Mouse (Mus musculus): ENCODE data around the gene Fgf5. TPM values are rescaled to one million over a fixed set of nuclear protein-coding genes. Genes with fewer than 3 reads are reported as not detected.

Fgf5 gene
- polyA plus RNA-seq, 1 experiment from 2014 or later = 1.1 TPM

DNA sequence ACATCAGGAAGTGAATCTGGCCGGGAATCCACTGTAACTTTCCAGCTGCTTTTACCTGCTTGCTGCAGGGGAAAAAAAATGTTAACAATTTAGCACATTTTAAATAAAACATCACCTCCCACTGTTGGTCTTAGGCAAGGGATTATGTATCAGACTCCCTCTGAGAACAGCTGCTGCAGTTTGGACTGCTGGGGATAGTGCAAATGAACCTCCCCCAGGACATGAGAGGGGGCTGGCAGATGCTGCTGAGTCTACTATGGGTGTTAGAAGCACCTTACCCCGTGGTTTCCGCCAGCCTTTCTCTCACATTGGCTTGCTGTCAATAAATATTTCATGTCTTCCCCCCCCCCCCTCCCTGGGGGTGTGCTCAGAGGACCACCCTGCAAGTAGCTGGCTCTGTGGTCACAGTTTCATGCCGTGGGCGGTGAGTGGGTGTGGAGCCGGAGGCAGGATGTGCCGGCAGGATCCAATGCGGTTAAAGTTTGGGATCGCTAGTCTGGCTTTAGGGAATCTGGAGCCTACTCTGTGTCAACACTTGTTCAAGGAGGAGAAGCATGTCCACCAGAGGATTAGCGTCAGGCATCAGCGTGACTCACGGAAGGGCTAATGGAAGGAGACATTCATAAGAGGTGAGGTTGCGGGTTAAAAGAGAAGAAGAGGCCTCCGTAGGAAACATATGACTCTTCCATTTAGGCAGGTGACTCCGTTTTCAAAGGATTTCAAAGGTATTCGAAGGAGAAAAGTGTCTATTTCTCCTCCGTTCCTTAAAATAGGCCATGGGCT lies 29.9 kb downstream of the Fgf5 start:
- H3K4me1 ChIP-seq (ENCODE audit: control insufficient read depth, insufficient read depth, low read length) = peaks cover 17% of the 10 kb centered on the region; the same call in 1 of the 2 replicates
- H3K27ac ChIP-seq (replicated peaks; ENCODE audit: low read depth, low read length) = no peak overlapping the region
- 26% methylated on average over 17 of the region's 17 CpGs for WGBS
- H3K27me3 ChIP-seq (ENCODE audit: control insufficient read depth, insufficient read depth, low read length) = no peaks in the 10 kb centered on the region
- peak; percentile 34 for DNase-seq
- peak; percentile 46; the same call in 1 of the 2 replicates for ATAC-seq (ENCODE audit: low FRiP score, low TSS enrichment)
- no peaks in the 10 kb centered on the region for H3K36me3 ChIP-seq (ENCODE audit: control insufficient read depth, insufficient read depth, low read length)
- no peaks in the 10 kb centered on the region for H3K9me3 ChIP-seq (ENCODE audit: control insufficient read depth, low read length)
- H3K4me3 ChIP-seq (replicated peaks; ENCODE audit: low read depth, low read length) = no peak overlapping the region
- no peak overlapping the region for H3K9ac ChIP-seq (replicated peaks; ENCODE audit: low read length)
- H3K4me2 ChIP-seq (ENCODE audit: low read length) = peak overlapping the region; percentile 11; the same call in 1 of the 2 replicates

DNA sequence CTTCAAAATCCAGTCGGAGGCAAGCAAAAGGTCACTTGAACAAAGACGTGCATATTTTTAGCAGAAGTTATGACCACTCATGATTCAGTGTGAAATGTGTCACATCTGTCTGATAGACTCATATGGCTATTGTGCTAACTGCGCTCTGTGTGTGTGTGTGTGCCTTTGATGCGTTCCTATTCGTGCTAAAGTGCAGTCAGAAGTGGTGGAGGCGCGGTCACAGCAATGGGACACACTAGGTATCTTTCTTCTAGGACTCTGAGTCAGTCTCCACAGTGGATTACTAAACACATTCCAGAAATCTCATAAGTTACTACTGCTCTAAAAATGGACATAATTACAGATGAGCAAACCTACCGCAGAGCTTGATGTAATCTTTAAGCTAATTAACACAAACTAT lies 36.7 kb downstream of the Fgf5 start:
- H3K27ac ChIP-seq (replicated peaks; ENCODE audit: low read depth, low read length) = no peak overlapping the region
- H3K9me3 ChIP-seq (ENCODE audit: control insufficient read depth, low read length) = no peaks in the 10 kb centered on the region
- ATAC-seq (ENCODE audit: low FRiP score, low TSS enrichment) (no peak), DNase-seq (no peak)
- no peak overlapping the region for H3K4me2 ChIP-seq (ENCODE audit: low read length)
- no peaks in the 10 kb centered on the region for H3K36me3 ChIP-seq (ENCODE audit: control insufficient read depth, insufficient read depth, low read length)
- H3K27me3 ChIP-seq (ENCODE audit: control insufficient read depth, insufficient read depth, low read length) = no peaks in the 10 kb centered on the region
- H3K4me1 ChIP-seq (ENCODE audit: control insufficient read depth, insufficient read depth, low read length) = 0 out of 2 replicates have a peak, but pooled peaks cover 10% of the 10 kb centered on the region
- WGBS = 82% methylated on average over 8 of the region's 8 CpGs
- H3K9ac ChIP-seq (replicated peaks; ENCODE audit: low read length) = no peak overlapping the region
- no peak overlapping the region for H3K4me3 ChIP-seq (replicated peaks; ENCODE audit: low read depth, low read length)

DNA sequence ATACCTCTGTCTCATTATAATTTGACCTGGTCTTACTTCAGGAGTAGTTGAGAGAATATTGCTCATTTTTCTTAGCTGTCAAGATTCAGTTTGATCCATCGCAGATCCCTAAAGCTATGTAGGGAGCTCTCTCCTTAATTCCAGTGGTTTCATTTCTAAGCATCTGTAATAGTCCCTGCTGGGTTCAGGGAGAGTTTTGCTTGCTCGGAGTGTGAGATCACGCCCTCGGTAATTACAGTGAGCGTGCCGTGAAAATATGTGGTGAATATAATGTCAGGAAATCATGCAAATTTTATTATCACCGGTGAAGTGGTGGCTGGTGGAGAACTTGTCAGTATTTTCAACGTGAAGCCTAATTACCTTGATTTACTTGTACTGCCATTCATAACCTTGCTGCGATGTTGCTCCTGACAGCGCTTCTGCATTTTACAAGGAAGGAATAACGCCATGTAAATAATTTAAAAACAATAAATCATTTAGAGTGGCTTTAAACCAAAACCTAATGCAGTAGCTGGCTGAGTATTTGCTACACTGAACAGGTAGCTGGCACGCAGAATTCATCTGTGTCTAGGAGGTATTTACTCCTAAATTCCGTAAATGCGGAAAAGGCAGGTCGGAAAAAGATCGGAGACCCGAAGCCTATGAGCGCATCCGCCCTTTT lies 38.5 kb downstream of the Fgf5 start:
- peak overlapping the region; percentile 56 for H3K4me2 ChIP-seq (ENCODE audit: low read length)
- 0 out of 2 replicates have a peak, but pooled peaks cover 10% of the 10 kb centered on the region for H3K4me1 ChIP-seq (ENCODE audit: control insufficient read depth, insufficient read depth, low read length)
- H3K27me3 ChIP-seq (ENCODE audit: control insufficient read depth, insufficient read depth, low read length) = no peaks in the 10 kb centered on the region
- no peaks in the 10 kb centered on the region for H3K36me3 ChIP-seq (ENCODE audit: control insufficient read depth, insufficient read depth, low read length)
- peak overlapping the region; percentile 26 for H3K4me3 ChIP-seq (replicated peaks; ENCODE audit: low read depth, low read length)
- H3K9ac ChIP-seq (replicated peaks; ENCODE audit: low read length) = peak overlapping the region; percentile 27; the same call in 1 of the 2 replicates
- ATAC-seq (ENCODE audit: low FRiP score, low TSS enrichment) (no peak), DNase-seq (peak; percentile 50)
- no peaks in the 10 kb centered on the region for H3K9me3 ChIP-seq (ENCODE audit: control insufficient read depth, low read length)
- WGBS = 3% methylated on average over 19 of the region's 19 CpGs
- H3K27ac ChIP-seq (replicated peaks; ENCODE audit: low read depth, low read length) = no peak overlapping the region

DNA sequence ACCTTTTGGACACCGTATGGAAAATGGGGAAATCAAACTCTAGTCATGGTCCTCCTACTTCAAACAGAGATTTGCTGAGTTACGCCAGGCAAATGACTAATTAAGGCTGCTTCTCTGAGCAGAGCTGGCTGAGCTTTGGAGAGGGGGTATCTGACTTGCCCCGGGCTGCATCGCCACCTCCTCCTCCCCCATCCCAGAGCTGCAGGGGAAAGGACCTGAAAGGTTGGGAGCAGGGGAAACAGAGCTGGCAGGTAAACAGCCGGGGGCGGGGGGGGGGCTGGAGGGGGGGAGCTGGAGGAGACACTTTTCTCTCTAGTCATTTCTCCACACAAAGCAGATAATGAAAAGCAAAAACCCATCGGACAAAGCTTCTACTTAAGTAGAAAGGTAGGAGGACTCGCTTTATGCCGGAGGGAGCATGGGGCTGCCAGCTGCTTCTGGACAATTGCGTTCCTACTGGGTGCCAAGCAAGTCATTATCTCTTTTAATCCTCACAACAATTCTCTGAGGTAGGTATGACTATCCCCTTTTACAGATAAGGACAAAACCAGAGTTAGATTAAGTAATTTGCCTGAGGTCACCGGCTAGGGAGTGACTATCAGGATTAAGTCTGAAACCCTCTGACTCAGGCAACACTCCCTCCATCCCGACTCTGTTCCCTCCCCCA lies 39.2 kb downstream of the Fgf5 start:
- no peaks in the 10 kb centered on the region for H3K9me3 ChIP-seq (ENCODE audit: control insufficient read depth, low read length)
- no peaks in the 10 kb centered on the region for H3K36me3 ChIP-seq (ENCODE audit: control insufficient read depth, insufficient read depth, low read length)
- peak overlapping the region; percentile 56 for H3K4me2 ChIP-seq (ENCODE audit: low read length)
- peak overlapping the region; percentile 26 for H3K4me3 ChIP-seq (replicated peaks; ENCODE audit: low read depth, low read length)
- H3K4me1 ChIP-seq (ENCODE audit: control insufficient read depth, insufficient read depth, low read length) = 0 out of 2 replicates have a peak, but pooled peaks cover 10% of the 10 kb centered on the region
- H3K27ac ChIP-seq (replicated peaks; ENCODE audit: low read depth, low read length) = no peak overlapping the region
- H3K9ac ChIP-seq (replicated peaks; ENCODE audit: low read length) = peak overlapping the region; percentile 27; the same call in 1 of the 2 replicates
- H3K27me3 ChIP-seq (ENCODE audit: control insufficient read depth, insufficient read depth, low read length) = no peaks in the 10 kb centered on the region
- ATAC-seq (ENCODE audit: low FRiP score, low TSS enrichment) (no peak; the same call in 1 of the 2 replicates), DNase-seq (peak; percentile 48)
- 0% methylated on average over 12 of the region's 12 CpGs for WGBS

DNA sequence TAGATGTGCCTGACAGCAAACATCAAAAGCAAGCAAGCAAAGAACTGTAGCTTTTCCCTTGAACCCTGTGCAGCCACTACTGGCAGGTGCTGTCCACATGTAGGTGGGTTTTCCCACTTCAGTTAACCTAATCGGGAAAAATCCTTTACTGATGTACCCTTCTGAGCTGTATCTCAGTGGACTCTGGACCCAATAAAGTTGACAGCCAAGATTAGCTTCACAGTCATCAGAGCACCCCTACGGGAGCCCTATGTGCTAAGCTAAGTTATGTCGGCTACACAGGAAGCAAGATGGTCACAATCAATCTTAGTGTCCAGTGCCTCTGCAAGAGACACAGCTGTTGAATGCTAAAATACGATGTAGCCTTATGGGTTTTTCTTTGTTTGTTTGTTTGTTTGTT lies 46.1 kb downstream of the Fgf5 start:
- no peak for ATAC-seq (ENCODE audit: low FRiP score, low TSS enrichment)
- DNase-seq = no peak
- Histone ChIP-seq H3K9ac (replicated peaks; ENCODE audit: low read length) (no peak overlapping the region), H3K4me3 (replicated peaks; ENCODE audit: low read depth, low read length) (no peak overlapping the region), H3K27me3 (ENCODE audit: control insufficient read depth, insufficient read depth, low read length) (no peaks in the 10 kb centered on the region), H3K9me3 (ENCODE audit: control insufficient read depth, low read length) (no peaks in the 10 kb centered on the region), H3K4me1 (ENCODE audit: control insufficient read depth, insufficient read depth, low read length) (no peaks in the 10 kb centered on the region), H3K4me2 (ENCODE audit: low read length) (no peak overlapping the region), H3K36me3 (ENCODE audit: control insufficient read depth, insufficient read depth, low read length) (no peaks in the 10 kb centered on the region), H3K27ac (replicated peaks; ENCODE audit: low read depth, low read length) (no peak overlapping the region)
- WGBS = 91% methylated on average over 4 of the region's 4 CpGs

DNA sequence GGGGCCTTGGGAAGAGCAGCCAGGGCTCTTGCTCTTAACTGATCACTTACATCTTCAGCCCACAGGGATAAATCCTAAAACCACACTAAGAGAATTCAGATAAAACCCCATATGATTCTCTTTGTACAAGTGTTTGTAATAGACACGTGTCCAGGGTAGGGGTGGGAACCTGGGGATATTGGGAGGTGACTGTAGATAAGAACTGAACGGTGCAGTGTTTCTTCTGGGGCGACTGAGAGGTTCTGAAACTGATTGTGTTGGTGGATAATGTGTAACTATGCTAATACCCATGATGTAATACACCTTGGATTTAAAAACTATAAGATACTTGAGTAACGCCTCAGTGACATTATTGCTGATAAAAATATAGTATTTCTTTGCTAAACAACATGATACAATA lies 51.7 kb downstream of the Fgf5 start:
- no peak overlapping the region for H3K9ac ChIP-seq (replicated peaks; ENCODE audit: low read length)
- 84% methylated on average over 4 of the region's 4 CpGs for WGBS

DNA sequence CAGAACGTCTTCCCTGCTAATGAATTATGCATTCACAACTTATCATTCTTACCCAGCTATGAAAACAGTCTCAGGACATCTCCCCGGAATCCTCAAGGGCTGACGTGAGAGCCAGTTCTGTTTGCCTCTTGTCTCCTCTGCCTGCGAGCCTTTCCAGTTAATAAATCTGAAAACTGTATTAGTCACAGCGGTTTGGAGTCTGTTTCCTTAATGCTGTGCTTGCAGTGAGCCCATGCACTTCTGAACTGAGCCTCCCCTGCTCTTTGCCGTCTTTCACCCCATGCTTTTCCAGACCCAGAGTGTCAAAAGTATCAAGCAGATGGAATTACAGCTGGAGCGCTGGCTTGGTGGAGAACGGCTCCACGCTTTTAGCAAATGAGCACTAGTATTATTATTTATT lies 52.5 kb downstream of the Fgf5 start:
- 30% methylated on average over 9 of the region's 9 CpGs for WGBS
- H3K36me3 ChIP-seq (ENCODE audit: control insufficient read depth, insufficient read depth, low read length) = no peaks in the 10 kb centered on the region
- H3K9ac ChIP-seq (replicated peaks; ENCODE audit: low read length) = no peak overlapping the region
- H3K27ac ChIP-seq (replicated peaks; ENCODE audit: low read depth, low read length) = no peak overlapping the region; the same call in 1 of the 2 replicates
- DNase-seq (peak; percentile 72), ATAC-seq (ENCODE audit: low FRiP score, low TSS enrichment) (no peak)
- H3K9me3 ChIP-seq (ENCODE audit: control insufficient read depth, low read length) = no peaks in the 10 kb centered on the region
- no peaks in the 10 kb centered on the region for H3K27me3 ChIP-seq (ENCODE audit: control insufficient read depth, insufficient read depth, low read length)
- H3K4me1 ChIP-seq (ENCODE audit: control insufficient read depth, insufficient read depth, low read length) = peaks cover 4% of the 10 kb centered on the region; the same call in 1 of the 2 replicates
- peak overlapping the region; percentile 5; the same call in 1 of the 2 replicates for H3K4me2 ChIP-seq (ENCODE audit: low read length)
- H3K4me3 ChIP-seq (replicated peaks; ENCODE audit: low read depth, low read length) = no peak overlapping the region

More for the DNA sequence above, 51.7 kb downstream of the Fgf5 start:
- H3K9me3 ChIP-seq (ENCODE audit: control insufficient read depth, low read length) = no peaks in the 10 kb centered on the region
- H3K27me3 ChIP-seq (ENCODE audit: control insufficient read depth, insufficient read depth, low read length) = no peaks in the 10 kb centered on the region
- H3K27ac ChIP-seq (replicated peaks; ENCODE audit: low read depth, low read length) = no peak overlapping the region
- H3K4me2 ChIP-seq (ENCODE audit: low read length) = no peak overlapping the region
- no peaks in the 10 kb centered on the region for H3K36me3 ChIP-seq (ENCODE audit: control insufficient read depth, insufficient read depth, low read length)
- H3K4me3 ChIP-seq (replicated peaks; ENCODE audit: low read depth, low read length) = no peak overlapping the region
- ATAC-seq (ENCODE audit: low FRiP score, low TSS enrichment) = no peak
- DNase-seq = no peak
- peaks cover 4% of the 10 kb centered on the region; the same call in 1 of the 2 replicates for H3K4me1 ChIP-seq (ENCODE audit: control insufficient read depth, insufficient read depth, low read length)

DNA sequence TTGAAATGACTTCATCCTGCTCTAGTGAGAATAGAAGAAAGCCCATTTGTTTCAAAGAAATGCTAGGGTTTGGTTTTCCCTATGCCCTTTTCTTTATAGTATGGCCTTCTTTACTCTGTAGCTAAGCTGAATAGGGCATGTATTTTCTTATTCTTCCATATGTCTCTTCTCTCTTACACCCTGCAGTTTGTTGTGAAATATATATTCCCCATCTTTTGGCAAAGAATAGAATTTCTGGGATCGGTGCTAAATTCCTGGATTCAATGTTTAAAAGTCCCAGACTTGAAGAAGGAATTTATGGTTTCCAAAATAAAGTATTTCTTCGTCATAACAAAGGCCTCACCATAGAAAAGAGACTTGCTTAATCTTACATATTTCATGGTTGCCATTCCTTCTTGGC lies 72.6 kb downstream of the Fgf5 start:
- Histone ChIP-seq H3K9me3 (ENCODE audit: control insufficient read depth, low read length) (no peaks in the 10 kb centered on the region), H3K27me3 (ENCODE audit: control insufficient read depth, insufficient read depth, low read length) (peaks cover 3% of the 10 kb centered on the region; the same call in 1 of the 2 replicates), H3K4me2 (ENCODE audit: low read length) (no peak overlapping the region), H3K9ac (replicated peaks; ENCODE audit: low read length) (no peak overlapping the region), H3K36me3 (ENCODE audit: control insufficient read depth, insufficient read depth, low read length) (no peaks in the 10 kb centered on the region), H3K4me3 (replicated peaks; ENCODE audit: low read depth, low read length) (no peak overlapping the region), H3K4me1 (ENCODE audit: control insufficient read depth, insufficient read depth, low read length) (peaks cover 3% of the 10 kb centered on the region; the same call in 1 of the 2 replicates), H3K27ac (replicated peaks; ENCODE audit: low read depth, low read length) (no peak overlapping the region)
- 87% methylated on average over 2 of the region's 2 CpGs for WGBS
- DNase-seq (no peak), ATAC-seq (ENCODE audit: low FRiP score, low TSS enrichment) (no peak)
